Mouse (Mus musculus): Measurements from ENCODE around the gene Cda.

The Cda gene

DNA sequence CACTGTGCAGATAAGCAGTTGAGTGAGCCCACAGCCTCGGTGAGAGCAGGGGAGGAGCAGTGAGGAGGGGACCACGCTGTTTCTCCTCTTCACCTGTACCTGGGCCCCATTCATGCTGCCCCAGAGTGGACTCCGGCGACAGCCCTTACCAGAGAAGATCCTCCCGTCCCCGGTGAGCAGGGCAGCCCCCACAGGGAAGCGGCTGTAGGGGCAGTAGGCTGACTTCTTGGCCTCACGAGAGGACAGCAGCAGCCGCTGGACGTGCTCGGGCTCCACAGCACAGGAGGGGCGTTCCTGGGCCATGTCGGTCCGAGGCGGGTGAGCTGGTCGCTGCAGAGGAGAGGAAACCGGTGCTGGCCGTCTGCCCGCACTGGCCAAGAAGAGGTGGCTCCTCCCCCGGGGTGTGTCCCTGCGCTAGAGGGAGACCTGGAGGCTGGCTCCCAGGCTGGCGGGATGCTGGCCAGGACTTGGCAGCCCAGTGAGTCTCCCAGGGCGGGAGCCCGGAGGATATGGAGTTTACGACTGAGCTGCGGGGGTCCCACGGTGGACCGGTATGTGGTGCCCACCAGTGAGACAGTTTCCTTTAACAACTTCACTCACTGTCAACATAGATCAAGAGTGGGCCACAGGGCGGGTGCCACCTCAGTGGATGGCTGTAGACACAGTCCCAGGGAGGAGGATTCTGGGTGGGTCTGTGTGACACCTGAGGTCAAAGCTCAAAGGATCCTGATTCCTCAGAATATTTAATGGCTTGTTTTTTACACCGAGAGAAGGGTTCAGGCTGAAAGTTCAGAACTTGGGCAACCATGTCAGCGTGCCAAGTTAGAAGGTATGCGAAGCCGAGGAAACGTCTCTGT lies at the start of gene Cda:
Gene Cda (minus strand): TSS at position 352 of the 857 bp plus-strand sequence.
- no peak for DNase-seq (ENCODE audit: low read depth in 2 of 2, low spot score in 2 of 2)

DNA sequence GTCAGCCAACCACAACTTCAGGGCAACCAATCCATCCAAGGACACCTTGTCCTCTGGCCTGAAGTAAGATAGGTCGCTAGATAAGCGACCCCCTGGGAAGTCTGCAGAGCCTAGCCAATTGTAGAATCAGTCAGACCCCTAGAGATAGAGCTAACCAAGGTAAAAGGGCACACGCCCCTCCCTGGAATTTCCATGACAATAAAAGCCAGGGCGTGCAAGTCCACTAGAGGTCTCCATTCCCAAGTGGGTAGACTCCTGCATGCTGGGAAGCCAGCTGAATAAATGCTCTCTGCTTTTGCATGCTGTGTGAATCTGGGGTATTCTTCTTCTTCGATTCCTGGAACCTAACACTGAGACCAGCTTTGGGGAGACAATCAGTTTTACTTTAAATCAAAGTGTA lies 48.6 kb upstream of the Cda start:
- DNase-seq (ENCODE audit: low read depth in 2 of 2, low spot score in 2 of 2): no peak

- no peak for DNase-seq (ENCODE audit: low read depth in 2 of 2, low spot score in 2 of 2)
Observed at GRCm38 (mm10) chr4:138415991-138416390, 48.2 kb upstream of the Cda start.

DNA sequence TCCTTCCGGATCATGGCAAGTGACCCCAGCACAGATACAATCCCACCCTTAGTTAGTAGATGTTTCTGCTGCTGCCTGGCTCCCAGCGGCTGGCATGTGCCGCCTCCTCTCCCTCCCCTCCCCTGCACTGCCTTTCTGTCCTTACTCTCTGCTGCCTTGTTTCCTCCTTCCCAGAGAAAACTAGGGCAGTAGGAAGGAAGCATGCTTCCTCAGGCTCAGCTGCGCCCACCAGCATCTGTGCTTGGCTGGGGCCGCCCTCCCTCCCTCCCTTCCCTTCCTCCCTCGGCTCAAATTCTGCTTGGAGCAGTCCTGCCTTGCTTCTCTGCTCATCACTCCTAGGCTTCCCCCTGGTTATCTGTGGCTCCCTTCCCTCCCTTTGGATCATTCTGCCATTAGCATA lies 46.9 kb upstream of the Cda start:
- DNase-seq (ENCODE audit: low read depth in 2 of 2, low spot score in 2 of 2): no peak

- DNase-seq (ENCODE audit: low read depth in 2 of 2, low spot score in 2 of 2): no peak
Observed at GRCm38 (mm10) chr4:138411504-138412121, 43.8 kb upstream of the Cda start.

- DNase-seq (ENCODE audit: low read depth in 2 of 2, low spot score in 2 of 2): no peak
Observed at GRCm38 (mm10) chr4:138411011-138411410, 43.2 kb upstream of the Cda start.

DNA sequence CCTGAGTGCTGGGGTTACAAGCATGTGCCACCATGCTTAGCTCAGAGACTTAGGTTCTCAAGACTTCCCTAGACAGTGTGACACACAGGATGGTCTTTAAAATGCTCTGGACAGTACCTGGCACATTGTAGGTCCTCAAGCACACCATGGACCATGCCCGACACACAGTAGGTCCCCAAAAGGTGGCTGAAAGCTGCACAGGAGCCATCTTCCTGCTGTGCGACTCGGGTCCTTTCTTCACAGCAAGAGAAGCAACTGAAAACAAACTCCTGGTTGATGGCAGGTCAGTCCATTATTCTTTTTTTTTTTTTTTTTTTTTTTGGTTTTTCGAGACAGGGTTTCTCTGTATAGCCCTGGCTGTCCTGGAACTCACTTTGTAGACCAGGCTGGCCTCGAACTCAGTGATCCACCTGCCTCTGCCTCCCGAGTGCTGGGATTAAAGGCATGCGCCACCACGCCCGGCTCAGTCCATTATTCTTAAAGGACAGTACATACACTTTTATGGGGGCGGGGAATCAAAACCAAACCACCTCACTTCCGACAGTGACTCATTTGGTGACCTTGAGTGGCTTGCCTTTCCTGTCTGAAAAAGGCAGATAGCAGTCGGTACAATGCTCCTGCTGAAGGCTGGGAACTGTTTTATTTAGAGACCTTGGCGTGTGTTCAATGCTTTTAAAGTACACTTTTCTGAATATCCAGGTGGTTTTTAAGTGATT lies 39.8 kb upstream of the Cda start:
- DNase-seq (ENCODE audit: low read depth in 2 of 2, low spot score in 2 of 2): no peak

- peak; percentile 19 to 33 for DNase-seq (ENCODE audit: low read depth in 2 of 2, low spot score in 2 of 2)
Observed at GRCm38 (mm10) chr4:138404806-138405205, 37.0 kb upstream of the Cda start.

- DNase-seq (ENCODE audit: low read depth in 2 of 2, low spot score in 2 of 2): no peak
Observed at GRCm38 (mm10) chr4:138396711-138397110, 28.9 kb upstream of the Cda start.

GRCm38 (mm10) chr4:138395971-138396645 lies 28.3 kb upstream of the Cda start, which contains the start of gene Fam43b:
Gene Fam43b, minus strand, starts transcription at chr4:138396528.
- DNase-seq (ENCODE audit: low read depth in 2 of 2, low spot score in 2 of 2): no peak

- no peak for DNase-seq (ENCODE audit: low read depth in 2 of 2, low spot score in 2 of 2)
Observed at GRCm38 (mm10) chr4:138395087-138395970, 27.5 kb upstream of the Cda start.

DNA sequence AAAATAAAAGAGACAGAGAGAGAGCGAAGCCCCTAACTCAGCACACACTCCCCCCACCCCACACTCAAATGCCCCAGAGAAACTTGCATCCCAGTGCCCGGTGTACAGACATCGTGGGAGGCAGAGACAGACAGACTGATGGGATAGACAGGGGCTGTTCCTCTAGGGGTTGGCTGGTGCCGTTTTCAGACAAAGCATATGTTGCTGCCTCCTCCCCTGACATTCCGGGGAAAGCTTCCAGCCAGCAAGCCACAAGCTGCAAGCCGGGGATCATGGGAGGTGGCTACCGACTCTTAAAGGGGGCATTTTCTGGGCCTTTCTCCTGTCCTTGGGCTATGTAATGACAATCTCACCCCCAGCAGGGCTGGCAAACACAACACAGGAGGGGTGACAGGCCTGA lies 25.9 kb upstream of the Cda start:
- no peak for DNase-seq (ENCODE audit: low read depth in 2 of 2, low spot score in 2 of 2)

- DNase-seq (ENCODE audit: low read depth in 2 of 2, low spot score in 2 of 2): no peak
Observed at GRCm38 (mm10) chr4:138383789-138384188, 16.0 kb upstream of the Cda start.

DNA sequence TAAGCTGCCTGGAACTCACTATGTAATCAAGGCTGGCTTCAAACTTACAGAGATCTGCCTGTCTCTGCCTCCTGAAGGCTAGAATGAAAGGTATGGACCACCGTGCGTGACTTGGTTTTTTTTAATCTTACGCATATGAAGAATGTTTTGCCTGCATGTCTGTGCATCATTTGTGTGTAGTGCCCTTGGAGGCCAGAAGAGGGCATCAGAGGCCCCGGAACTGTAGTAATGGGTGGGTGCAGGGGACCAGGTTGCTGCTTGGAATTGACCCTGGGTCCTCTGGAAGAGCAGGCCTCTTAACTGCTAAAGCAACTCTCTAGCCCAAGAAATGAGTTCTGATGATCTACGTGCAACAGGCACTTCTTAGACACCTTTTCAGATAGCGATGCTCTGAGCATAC lies 14.7 kb upstream of the Cda start:
- DNase-seq (ENCODE audit: low read depth in 2 of 2, low spot score in 2 of 2): no peak

DNA sequence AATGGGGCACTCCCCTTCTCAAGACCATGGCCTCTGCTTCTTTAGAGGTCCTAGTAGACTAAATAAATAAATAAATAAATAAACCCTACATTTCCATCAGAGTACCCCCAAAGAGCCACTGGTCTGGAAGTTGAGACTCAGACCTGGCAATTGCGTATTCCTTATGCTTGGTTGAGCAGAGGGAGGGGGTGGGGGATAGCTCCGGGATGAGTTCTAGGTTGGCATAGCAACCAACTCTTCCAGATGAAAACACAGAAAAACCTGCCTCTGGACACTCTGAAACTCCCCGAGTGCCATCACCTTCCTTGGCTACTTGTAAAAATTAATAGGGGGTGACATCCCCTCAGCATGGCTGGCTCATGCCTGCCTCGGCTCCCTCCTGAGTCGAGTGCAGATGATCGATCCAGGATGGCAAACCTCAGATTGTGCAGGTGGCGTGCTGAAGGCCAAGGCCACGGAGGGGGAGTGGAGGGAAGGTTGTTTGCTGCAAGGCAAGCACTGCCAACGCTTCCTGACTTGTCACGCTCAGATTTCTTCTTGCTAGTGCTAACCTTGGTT lies 12.4 kb upstream of the Cda start:
- no peak for DNase-seq (ENCODE audit: low read depth in 2 of 2, low spot score in 2 of 2)

DNA sequence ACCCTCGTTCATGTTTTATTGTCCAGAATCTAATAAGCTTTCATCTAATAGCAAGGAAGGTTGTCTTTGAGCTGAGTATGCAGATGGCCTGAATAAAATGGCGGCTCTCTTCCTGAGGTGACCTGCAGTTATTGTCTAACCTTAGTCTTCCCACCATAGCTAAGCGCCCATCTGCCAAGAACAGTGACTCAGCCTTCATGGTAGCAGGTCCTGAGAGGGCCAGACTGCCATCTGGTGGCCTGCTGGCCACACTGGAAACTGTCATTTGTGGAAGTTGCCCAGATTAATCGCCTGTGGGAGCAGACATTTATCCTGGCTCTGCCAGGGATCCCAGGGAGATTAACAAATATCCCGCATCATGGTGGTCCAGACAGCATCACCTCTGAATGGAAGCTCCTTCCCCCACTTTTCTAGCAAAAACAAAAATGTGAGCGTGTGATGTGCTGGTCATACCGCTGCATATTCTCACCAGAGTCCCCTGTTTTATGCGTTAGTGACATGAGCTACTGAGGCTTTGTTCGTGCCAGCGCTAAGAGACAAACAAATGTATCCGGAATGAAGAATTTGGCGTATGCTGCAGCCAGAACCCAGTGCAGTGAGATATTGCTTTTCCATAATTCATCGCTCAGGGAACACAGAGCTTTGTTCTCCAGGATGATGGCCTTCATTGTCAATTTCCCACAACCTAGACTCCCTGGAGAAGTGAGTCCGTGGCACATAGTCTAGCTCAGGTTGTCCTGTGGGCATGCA lies 11.5 kb upstream of the Cda start:
- DNase-seq (ENCODE audit: low read depth in 2 of 2, low spot score in 2 of 2): no peak

GRCm38 (mm10) chr4:138377526-138377925 lies 9.7 kb upstream of the Cda start:
- no peak for DNase-seq (ENCODE audit: low read depth in 2 of 2, low spot score in 2 of 2)

- DNase-seq (ENCODE audit: low read depth in 2 of 2, low spot score in 2 of 2): no peak
Observed at GRCm38 (mm10) chr4:138375117-138375516, 7.3 kb upstream of the Cda start.

DNA sequence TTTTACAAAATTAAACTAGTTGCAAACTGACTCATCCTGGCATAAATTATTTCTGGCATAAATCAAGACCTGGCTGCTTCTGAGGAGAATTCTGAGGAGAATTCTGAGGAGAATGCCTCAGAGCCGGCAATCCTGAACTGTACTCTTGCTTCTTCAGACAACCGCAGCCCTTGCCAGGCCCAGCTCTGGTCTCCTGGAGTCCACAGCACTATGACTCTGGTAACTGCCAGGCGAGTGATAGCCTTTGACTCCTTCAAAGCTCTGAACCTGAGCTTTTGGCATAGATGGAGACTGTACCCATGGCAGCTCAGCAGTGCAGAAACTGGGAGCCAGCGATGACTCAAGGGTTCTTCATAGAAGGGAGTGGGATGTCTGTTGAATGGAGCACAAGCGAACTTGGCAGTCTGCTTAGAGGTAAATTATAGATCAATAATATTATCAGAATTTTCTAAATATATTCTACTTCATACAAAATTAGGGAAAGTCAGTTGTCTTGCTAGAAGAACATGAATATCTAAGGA lies 3.3 kb upstream of the Cda start:
- DNase-seq (ENCODE audit: low read depth in 2 of 2, low spot score in 2 of 2): no peak

Data from CD8-positive naive resting alpha-beta T cell, adult 2 months (primary cell).